Mouse (Mus musculus) adipocyte (in vitro differentiated cells): ENCODE data around the gene Ptges2.

Experiments used
- DNase-seq: peaks from one replicate; pipeline ENCODE4 v3.0.0-alpha.2; 2016; ENCODE audit warnings: low spot score

The Ptges2 gene

GRCm38 (mm10) chr2:32440632-32441031 is 44.9 kb downstream of the Ptges2 start:
- DNase-seq = peak; percentile 61

GRCm38 (mm10) chr2:32441550-32441949 is 45.9 kb downstream of the Ptges2 start:
- DNase-seq = no peak

- no peak for DNase-seq
These were observed 49.8 kb downstream of the Ptges2 start for GRCm38 (mm10) chr2:32445535-32445934.

- DNase-seq = peak; percentile 80
These were observed 51.7 kb downstream of the Ptges2 start for GRCm38 (mm10) chr2:32447264-32447936.

- no peak for DNase-seq
These were observed 52.8 kb downstream of the Ptges2 start for GRCm38 (mm10) chr2:32448480-32448879.

- DNase-seq = no peak
These were observed 54.4 kb downstream of the Ptges2 start, which contains the start of gene Naif1 for GRCm38 (mm10) chr2:32449761-32450754. Gene Naif1, plus strand, starts transcription at chr2:32450457.

GRCm38 (mm10) chr2:32450881-32451844 is 55.5 kb downstream of the Ptges2 start, which contains the start of gene Slc25a25:
Gene Slc25a25, minus strand, starts transcription at chr2:32451445.
- DNase-seq = peak; percentile 99

- DNase-seq = peak; percentile 100
These were observed 56.2 kb downstream of the Ptges2 start for GRCm38 (mm10) chr2:32451870-32452372.

GRCm38 (mm10) chr2:32452441-32452971 is 56.8 kb downstream of the Ptges2 start:
- no peak for DNase-seq

- DNase-seq = no peak
These were observed 58.1 kb downstream of the Ptges2 start for GRCm38 (mm10) chr2:32453641-32454303.

GRCm38 (mm10) chr2:32454633-32455032 is 58.9 kb downstream of the Ptges2 start:
- no peak for DNase-seq

- DNase-seq = no peak
These were observed 59.4 kb downstream of the Ptges2 start for GRCm38 (mm10) chr2:32455101-32455500.
